Comparison of ENCODE assay signal across 20 mouse cellular contexts in genomic region chr3:142424134-142424533, GRCm38 (mm10). TPM values are rescaled to one million over a fixed set of nuclear protein-coding genes. Genes with fewer than 3 reads are reported as not detected.
DNase-seq lines count a peak whose midpoint lies in the region; ATAC-seq and TF ChIP-seq lines count a peak whose summit lies in the region.
"Had no signal": no experiment of that assay in that cellular context is flagged by ENCODE, and none has a peak within 500 bp of the region (broad histone marks: within the 10 kb centered on the region; RNA-seq: fewer than 3 reads in every experiment).

No protein-coding gene starts in this region.

- H3K4me2 ChIP-seq in embryonic facial prominence, embryonic 14.5 days (ENCODE audit: low read depth, low read length): no peak overlapping the region
- no peak overlapping the region for H3K4me2 ChIP-seq in heart, embryonic 15.5 days
- no peak overlapping the region for H3K4me2 ChIP-seq in kidney, postnatal 0 days (ENCODE audit: low read length)
- no peak overlapping the region for H3K4me2 ChIP-seq in lung, embryonic 16.5 days (ENCODE audit: low read depth, low read length)
- H3K4me2 ChIP-seq: embryonic facial prominence, embryonic 12.5 days; forebrain, embryonic 13.5 days; hindbrain, embryonic 13.5 days; liver, embryonic 11.5 days had no signal

- no peak overlapping the region for H3K27ac ChIP-seq in embryonic facial prominence, embryonic 14.5 days (replicated peaks; ENCODE audit: low read depth, low read length)
- no peak overlapping the region for H3K27ac ChIP-seq in embryonic facial prominence, embryonic 10.5 days (replicated peaks)
- H3K27ac ChIP-seq in heart, embryonic 15.5 days: peak overlapping the region; percentile 33; the same call in 1 of the 2 replicates
- H3K27ac ChIP-seq in heart, embryonic 10.5 days: no peak overlapping the region
- H3K27ac ChIP-seq in kidney, postnatal 0 days: peak overlapping the region; percentile 62
- peak overlapping the region; percentile 30; the same call in 1 of the 2 replicates for H3K27ac ChIP-seq in lung, embryonic 16.5 days (ENCODE audit: low read length)
- H3K27ac ChIP-seq: embryonic facial prominence, embryonic 12.5 days; forebrain, embryonic 13.5 days; hindbrain, embryonic 13.5 days had no signal

- no peak overlapping the region for H3K9ac ChIP-seq in embryonic facial prominence, embryonic 14.5 days (ENCODE audit: low read depth, low read length)
- no peak overlapping the region for H3K9ac ChIP-seq in heart, embryonic 15.5 days
- H3K9ac ChIP-seq in kidney, postnatal 0 days (ENCODE audit: low read depth, low read length): no peak overlapping the region
- H3K9ac ChIP-seq in lung, embryonic 16.5 days (ENCODE audit: low read length): no peak overlapping the region
- H3K9ac ChIP-seq: embryonic facial prominence, embryonic 12.5 days; forebrain, embryonic 13.5 days; hindbrain, embryonic 13.5 days had no signal

- ATAC-seq in embryonic facial prominence, embryonic 14.5 days (ENCODE audit: low read depth): no peak
- ATAC-seq in heart, embryonic 15.5 days (replicated peaks; ENCODE audit: insufficient number of reproducible peaks, insufficient read depth, low FRiP score, low read depth): no peak
- no peak for ATAC-seq in kidney, postnatal 0 days (replicated peaks; ENCODE audit: low FRiP score, low read depth)
- peak; percentile 51; the same call in 1 of the 2 replicates for ATAC-seq in lung, embryonic 16.5 days (ENCODE audit: low read depth)
- ATAC-seq: activated CD4-positive, CD25-positive, alpha-beta regulatory T cell, adult 4 months; forebrain, embryonic 13.5 days had no signal

- TF ChIP-seq CTCF in kidney, postnatal 0 days (IDR thresholded peaks at IDR 0.05; ENCODE audit: low read depth): no peak

- no peaks in the 10 kb centered on the region for H3K36me3 ChIP-seq in embryonic facial prominence, embryonic 14.5 days (ENCODE audit: control insufficient read depth, insufficient read depth, low read length)
- H3K36me3 ChIP-seq in embryonic facial prominence, embryonic 10.5 days (replicated peaks): no peaks in the 10 kb centered on the region
- H3K36me3 ChIP-seq in heart, embryonic 15.5 days: no peaks in the 10 kb centered on the region
- H3K36me3 ChIP-seq in heart, embryonic 10.5 days: no peaks in the 10 kb centered on the region
- H3K36me3 ChIP-seq in kidney, postnatal 0 days (ENCODE audit: insufficient read depth, low read length): no peaks in the 10 kb centered on the region
- no peaks in the 10 kb centered on the region for H3K36me3 ChIP-seq in lung, embryonic 16.5 days (ENCODE audit: control insufficient read depth, insufficient read depth, low read length)
- H3K36me3 ChIP-seq: embryonic facial prominence, embryonic 12.5 days; hindbrain, embryonic 13.5 days had no signal

- DNase-seq in embryonic facial prominence, embryonic 14.5 days (ENCODE audit: low spot score): peak; percentile 10
- no peak for DNase-seq in embryonic facial prominence, embryonic 10.5 days (ENCODE audit: low spot score)
- no peak for DNase-seq in heart, embryonic 10.5 days (ENCODE audit: low spot score)
- peak; percentile 49 for DNase-seq in kidney, postnatal 0 days (ENCODE audit: low spot score)
- DNase-seq in kidney, postnatal 25 days: no peak
- no peak for DNase-seq in lung, adult 18-20 months
- DNase-seq: adrenal gland, adult 8-10 months; cerebellum, adult 11-12 months; cerebellum, postnatal 14 days; heart, postnatal 36 days; layer of hippocampus, postnatal 36 days; lung, postnatal 4 days; midbrain, embryonic 14.5 days had no signal

- no peaks in the 10 kb centered on the region for H3K9me3 ChIP-seq in embryonic facial prominence, embryonic 14.5 days (ENCODE audit: control insufficient read depth, low read length)
- no peaks in the 10 kb centered on the region for H3K9me3 ChIP-seq in embryonic facial prominence, embryonic 10.5 days
- H3K9me3 ChIP-seq in heart, embryonic 15.5 days (replicated peaks): no peaks in the 10 kb centered on the region
- H3K9me3 ChIP-seq in heart, embryonic 10.5 days: no peaks in the 10 kb centered on the region
- H3K9me3 ChIP-seq in kidney, postnatal 0 days (replicated peaks; ENCODE audit: low read length): no peaks in the 10 kb centered on the region
- H3K9me3 ChIP-seq in lung, embryonic 16.5 days (ENCODE audit: control insufficient read depth, low read length): no peaks in the 10 kb centered on the region
- H3K9me3 ChIP-seq: embryonic facial prominence, embryonic 12.5 days; forebrain, embryonic 13.5 days; hindbrain, embryonic 13.5 days had no signal

- H3K4me1 ChIP-seq in embryonic facial prominence, embryonic 14.5 days (ENCODE audit: control insufficient read depth, insufficient read depth, low read length): no peaks in the 10 kb centered on the region
- no peaks in the 10 kb centered on the region for H3K4me1 ChIP-seq in embryonic facial prominence, embryonic 10.5 days
- H3K4me1 ChIP-seq in heart, embryonic 15.5 days (replicated peaks): peaks cover 20% of the 10 kb centered on the region
- peaks cover 9% of the 10 kb centered on the region for H3K4me1 ChIP-seq in heart, embryonic 10.5 days
- H3K4me1 ChIP-seq in kidney, postnatal 0 days (replicated peaks; ENCODE audit: insufficient read depth, low read length): peaks cover 13% of the 10 kb centered on the region
- peaks cover 3% of the 10 kb centered on the region; the same call in 1 of the 2 replicates for H3K4me1 ChIP-seq in lung, embryonic 16.5 days (replicated peaks; ENCODE audit: control insufficient read depth, insufficient read depth, low read length)
- H3K4me1 ChIP-seq: embryonic facial prominence, embryonic 12.5 days; forebrain, embryonic 13.5 days; hindbrain, embryonic 13.5 days had no signal

- no peaks in the 10 kb centered on the region for H3K27me3 ChIP-seq in embryonic facial prominence, embryonic 14.5 days (replicated peaks; ENCODE audit: control insufficient read depth, insufficient read depth, low read length)
- no peaks in the 10 kb centered on the region for H3K27me3 ChIP-seq in embryonic facial prominence, embryonic 10.5 days (replicated peaks; ENCODE audit: low read depth, poor library complexity, severe bottlenecking)
- no peaks in the 10 kb centered on the region for H3K27me3 ChIP-seq in heart, embryonic 15.5 days
- 0 out of 2 replicates have a peak, but pooled peaks cover 4% of the 10 kb centered on the region for H3K27me3 ChIP-seq in heart, embryonic 10.5 days (ENCODE audit: insufficient read depth, poor library complexity, severe bottlenecking)
- no peaks in the 10 kb centered on the region for H3K27me3 ChIP-seq in kidney, postnatal 0 days (ENCODE audit: insufficient read depth, low read length)
- no peaks in the 10 kb centered on the region for H3K27me3 ChIP-seq in lung, embryonic 16.5 days (ENCODE audit: control insufficient read depth, insufficient read depth, low read depth, low read length)
- H3K27me3 ChIP-seq: embryonic facial prominence, embryonic 12.5 days; forebrain, embryonic 13.5 days; hindbrain, embryonic 13.5 days had no signal

- H3K4me3 ChIP-seq in embryonic facial prominence, embryonic 14.5 days (ENCODE audit: low read depth, low read length): no peak overlapping the region
- no peak overlapping the region for H3K4me3 ChIP-seq in embryonic facial prominence, embryonic 10.5 days
- H3K4me3 ChIP-seq in heart, embryonic 15.5 days: no peak overlapping the region
- no peak overlapping the region for H3K4me3 ChIP-seq in heart, embryonic 10.5 days
- no peak overlapping the region for H3K4me3 ChIP-seq in kidney, postnatal 0 days (replicated peaks; ENCODE audit: low read depth, low read length)
- H3K4me3 ChIP-seq in lung, embryonic 16.5 days (ENCODE audit: low read length): no peak overlapping the region
- H3K4me3 ChIP-seq: embryonic facial prominence, embryonic 12.5 days; forebrain, embryonic 13.5 days; hindbrain, embryonic 13.5 days had no signal

- 87% methylated on average over 1 of the region's 1 CpGs for WGBS in embryonic facial prominence, embryonic 14.5 days
- 69% methylated on average over 1 of the region's 1 CpGs for WGBS in embryonic facial prominence, embryonic 10.5 days
- WGBS in heart, embryonic 15.5 days: 64% methylated on average over 1 of the region's 1 CpGs
- WGBS in heart, embryonic 10.5 days: 46% methylated on average over 1 of the region's 1 CpGs
- WGBS in kidney, postnatal 0 days: 55% methylated on average over 1 of the region's 1 CpGs
- 54% methylated on average over 1 of the region's 1 CpGs for WGBS in lung, embryonic 16.5 days

RNA-seq across cellular contexts. Expression of gene Pdlim5, which starts 28.6 kb away (rescaled TPM):
- polyA plus RNA-seq in embryonic facial prominence, embryonic 14.5 days (2014; fragmentation: Nextera tagmentation; extraction: Ambion mirVana): 63.6 and 84.5 TPM in 2 replicates
- polyA plus RNA-seq in embryonic facial prominence, embryonic 10.5 days (2016; fragmentation: Nextera tagmentation; extraction: Ambion mirVana): 17.2 and 18.2 TPM in 2 replicates
- 180 and 220 TPM in 2 replicates for polyA plus RNA-seq in heart, embryonic 15.5 days (2015; fragmentation: Nextera tagmentation; extraction: Ambion mirVana)
- polyA plus RNA-seq in heart, embryonic 10.5 days (2016; fragmentation: Nextera tagmentation; extraction: Ambion mirVana): 162 and 264 TPM in 2 replicates
- 32.5 and 35.3 TPM in 2 replicates for polyA plus RNA-seq in kidney, postnatal 0 days (2015; fragmentation: Nextera tagmentation; extraction: Ambion mirVana)
- 28.3 and 33.4 TPM in 2 replicates for polyA plus RNA-seq in lung, embryonic 16.5 days (2015; fragmentation: Nextera tagmentation; extraction: Ambion mirVana)

Comparison
In these comparisons a context has a peak if more than half of its experiments do, and no peak if none do; other contexts are left out.
1. DNase-seq: peak in embryonic facial prominence, embryonic 14.5 days (single experiment) and kidney, postnatal 0 days (single experiment); none in embryonic facial prominence, embryonic 10.5 days (single experiment), heart, embryonic 10.5 days (single experiment), kidney, postnatal 25 days (0 of 2) and lung, adult 18-20 months (0 of 2).
2. H3K27ac ChIP-seq: peak in heart, embryonic 15.5 days (single experiment), kidney, postnatal 0 days (single experiment) and lung, embryonic 16.5 days (single experiment); none in embryonic facial prominence, embryonic 14.5 days (single experiment), embryonic facial prominence, embryonic 10.5 days (single experiment) and heart, embryonic 10.5 days (single experiment).